Mouse (Mus musculus) megakaryocyte, embryonic 14.5 days (primary cell): ENCODE data around the gene Pigg.

ENCODE experiments used
- FLI1 ChIP-seq: IDR thresholded peaks from 2 replicates; pipeline ENCODE4 v1.6.1; 2012; ENCODE audit warnings: low read length, inconsistent platforms, mixed read lengths
- GATA1 ChIP-seq: IDR thresholded peaks from 3 replicates; pipeline ENCODE4 v1.6.1; 2012; ENCODE audit warnings: mixed read lengths, low read length, inconsistent platforms, borderline replicate concordance

DNA sequence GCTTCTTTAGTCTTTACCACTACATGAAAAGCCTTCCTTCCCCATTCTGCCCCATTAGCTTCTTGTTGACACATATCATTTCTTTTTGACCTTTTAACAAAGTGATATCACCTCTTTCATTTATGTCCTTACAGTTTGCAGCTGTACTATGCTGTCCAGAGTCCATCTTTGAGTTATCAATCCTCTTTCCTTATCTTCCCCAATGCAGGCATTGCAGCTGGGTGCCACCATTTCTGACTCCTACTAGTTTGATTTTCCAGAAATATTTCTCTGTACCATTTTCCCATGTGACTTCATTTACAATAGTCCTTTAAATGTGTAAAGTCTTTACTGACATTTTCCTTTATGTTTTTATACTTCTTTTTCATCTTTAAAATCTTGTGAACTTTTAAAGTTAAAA, 45.4 kb upstream of the Pigg start:
- TF ChIP-seq GATA1, result no peak
- TF ChIP-seq FLI1, result no peak
